9 mouse cellular contexts compared by ENCODE assay signal in the genomic region with DNA sequence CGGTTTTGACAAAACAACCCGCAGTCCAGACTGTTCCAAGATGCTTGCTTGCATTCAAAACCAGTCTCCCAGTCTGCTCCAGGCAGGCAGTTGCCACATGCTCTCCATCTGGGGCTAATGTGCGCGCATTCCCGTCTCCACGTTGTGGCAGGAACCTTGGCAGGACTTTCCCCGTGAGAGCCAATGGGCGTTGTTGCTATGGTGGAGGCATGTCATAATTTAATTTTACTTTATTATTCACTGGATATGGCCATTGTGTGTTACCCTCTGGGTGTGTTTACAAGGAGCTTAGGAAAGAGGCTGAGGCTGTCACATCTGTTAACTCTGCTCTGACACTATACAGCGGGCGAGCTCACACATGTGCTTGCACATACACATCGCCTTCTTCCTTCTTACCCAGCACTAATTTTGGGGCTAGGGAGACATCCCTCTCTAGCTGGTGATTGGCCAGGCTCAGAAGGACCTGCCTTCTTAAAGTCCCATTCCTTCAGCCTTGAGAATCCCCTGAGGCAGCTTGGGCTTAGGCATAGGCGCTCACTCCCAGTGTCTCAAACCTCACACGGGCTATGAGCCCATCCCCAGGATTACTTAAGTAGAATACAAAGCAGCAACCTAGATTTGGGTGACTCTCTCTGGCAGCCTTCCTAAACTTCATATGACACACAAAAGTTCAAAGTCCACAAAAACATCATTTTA.
DNase-seq lines count a peak whose midpoint lies in the region; ATAC-seq and TF ChIP-seq lines count a peak whose summit lies in the region.
"Had no signal": no experiment of that assay in that cellular context is flagged by ENCODE, and none has a peak within 500 bp of the region (broad histone marks: within the 10 kb centered on the region; RNA-seq: fewer than 3 reads in every experiment).

No protein-coding gene starts in this region.

- peak; percentile 33 for DNase-seq in adrenal gland, postnatal 14 days
- no peak for DNase-seq in adrenal gland, adult 2 months
- peak; percentile 93 for DNase-seq in brain, embryonic 14.5 days (ENCODE audit: low read depth)
- no peak for DNase-seq in kidney, adult 11 months

- H3K27me3 ChIP-seq in intestine, embryonic 15.5 days (replicated peaks), result no peaks in the 10 kb centered on the region
- no peaks in the 10 kb centered on the region for H3K27me3 ChIP-seq in midbrain, embryonic 12.5 days
- no peaks in the 10 kb centered on the region for H3K27me3 ChIP-seq in kidney, embryonic 15.5 days
- peaks cover 8% of the 10 kb centered on the region; the same call in 1 of the 2 replicates for H3K27me3 ChIP-seq in liver, embryonic 12.5 days (replicated peaks)
- H3K27me3 ChIP-seq: heart, embryonic 13.5 days had no signal

- no peaks in the 10 kb centered on the region for H3K36me3 ChIP-seq in intestine, embryonic 15.5 days
- H3K36me3 ChIP-seq in midbrain, embryonic 12.5 days, result no peaks in the 10 kb centered on the region
- no peaks in the 10 kb centered on the region for H3K36me3 ChIP-seq in kidney, embryonic 15.5 days
- H3K36me3 ChIP-seq in liver, embryonic 12.5 days, result no peaks in the 10 kb centered on the region
- H3K36me3 ChIP-seq: heart, embryonic 13.5 days had no signal

- H3K9me3 ChIP-seq in intestine, embryonic 15.5 days, result no peaks in the 10 kb centered on the region
- no peaks in the 10 kb centered on the region for H3K9me3 ChIP-seq in midbrain, embryonic 12.5 days
- H3K9me3 ChIP-seq in kidney, embryonic 15.5 days (replicated peaks), result no peaks in the 10 kb centered on the region
- no peaks in the 10 kb centered on the region for H3K9me3 ChIP-seq in liver, embryonic 12.5 days (replicated peaks)
- H3K9me3 ChIP-seq: heart, embryonic 13.5 days had no signal

- no peaks in the 10 kb centered on the region for H3K4me1 ChIP-seq in intestine, embryonic 15.5 days (replicated peaks)
- peaks cover 49% of the 10 kb centered on the region for H3K4me1 ChIP-seq in midbrain, embryonic 12.5 days
- H3K4me1 ChIP-seq in kidney, embryonic 15.5 days, result peaks cover 5% of the 10 kb centered on the region
- H3K4me1 ChIP-seq in liver, embryonic 12.5 days, result no peaks in the 10 kb centered on the region

- peak; percentile 47; the same call in 1 of the 2 replicates for ATAC-seq in intestine, embryonic 15.5 days
- ATAC-seq in midbrain, embryonic 12.5 days (ENCODE audit: low FRiP score, low read depth), result no peak; the same call in 1 of the 2 replicates
- ATAC-seq in kidney, embryonic 15.5 days (replicated peaks; ENCODE audit: low FRiP score), result no peak
- no peak for ATAC-seq in liver, embryonic 12.5 days

- TF ChIP-seq CTCF in brain, embryonic 14.5 days (IDR thresholded peaks at IDR 0.05; ENCODE audit: borderline replicate concordance, extremely low read depth, insufficient read depth, insufficient read length), result no peak

- no peak overlapping the region for H3K27ac ChIP-seq in intestine, embryonic 15.5 days
- peak overlapping the region; percentile 68 for H3K27ac ChIP-seq in midbrain, embryonic 12.5 days (replicated peaks)
- no peak overlapping the region for H3K27ac ChIP-seq in kidney, embryonic 15.5 days
- H3K27ac ChIP-seq in liver, embryonic 12.5 days, result no peak overlapping the region
- H3K27ac ChIP-seq: heart, embryonic 13.5 days had no signal

- H3K4me2 ChIP-seq in intestine, embryonic 15.5 days (replicated peaks), result no peak overlapping the region
- peak overlapping the region; percentile 12; the same call in 1 of the 2 replicates for H3K4me2 ChIP-seq in midbrain, embryonic 12.5 days (replicated peaks)
- H3K4me2 ChIP-seq in kidney, embryonic 15.5 days, result no peak overlapping the region
- no peak overlapping the region for H3K4me2 ChIP-seq in liver, embryonic 12.5 days
- H3K4me2 ChIP-seq: heart, embryonic 13.5 days had no signal

- WGBS in intestine, embryonic 15.5 days, result 58% methylated on average over 13 of the region's 13 CpGs
- WGBS in midbrain, embryonic 12.5 days, result 47% methylated on average over 13 of the region's 13 CpGs
- WGBS in kidney, embryonic 15.5 days, result 76% methylated on average over 13 of the region's 13 CpGs
- 75% methylated on average over 13 of the region's 13 CpGs for WGBS in liver, embryonic 12.5 days (ENCODE audit: insufficient replicate concordance)

- H3K9ac ChIP-seq in intestine, embryonic 15.5 days, result no peak overlapping the region
- H3K9ac ChIP-seq in midbrain, embryonic 12.5 days (replicated peaks), result no peak overlapping the region
- H3K9ac ChIP-seq in kidney, embryonic 15.5 days, result no peak overlapping the region
- H3K9ac ChIP-seq in liver, embryonic 12.5 days, result no peak overlapping the region
- H3K9ac ChIP-seq: heart, embryonic 13.5 days had no signal

- no peak overlapping the region for H3K4me3 ChIP-seq in intestine, embryonic 15.5 days (replicated peaks)
- no peak overlapping the region for H3K4me3 ChIP-seq in midbrain, embryonic 12.5 days
- no peak overlapping the region for H3K4me3 ChIP-seq in kidney, embryonic 15.5 days (replicated peaks)
- no peak overlapping the region for H3K4me3 ChIP-seq in liver, embryonic 12.5 days
- H3K4me3 ChIP-seq: heart, embryonic 13.5 days had no signal

- no peak for TF ChIP-seq POLR2A in brain, embryonic 14.5 days (IDR thresholded peaks at IDR 0.05; ENCODE audit: borderline replicate concordance, extremely low read depth, insufficient read depth, insufficient read length, poor library complexity, severe bottlenecking)

Comparison
In these comparisons a context has a peak if more than half of its experiments do, and no peak if none do; other contexts are left out.
1. DNase-seq: peak in adrenal gland, postnatal 14 days (single experiment) and brain, embryonic 14.5 days (single experiment); none in adrenal gland, adult 2 months (single experiment) and kidney, adult 11 months (single experiment).